Mouse (Mus musculus) gastrocnemius, adult 2 months (tissue): ENCODE results near the gene Cdyl2. TPM values are rescaled to one million over a fixed set of nuclear protein-coding genes. Genes with fewer than 3 reads are reported as not detected.

ENCODE experiments used
- DNase-seq: peaks from one replicate; pipeline ENCODE4 v3.0.0; 2022
- H3K27ac ChIP-seq: fragments of 200-600 bp; 2 replicates; pipeline ENCODE4 v1.8.1; 2022; ENCODE audit warnings: mild to moderate bottlenecking
- H3K4me3 ChIP-seq: fragments of 200-600 bp; 2 replicates; pipeline ENCODE4 v1.8.1; 2022; ENCODE audit warnings: mild to moderate bottlenecking, moderate library complexity
- CTCF ChIP-seq: fragments of 200-600 bp; IDR thresholded peaks from 2 replicates; pipeline ENCODE4 v1.8.1; 2022; ENCODE audit warnings: antibody characterized with exemption, mild to moderate bottlenecking, moderate library complexity
- intact Hi-C: fragments of 180-260 bp; cut with DNase I; formaldehyde crosslinking; loops from one replicate; pipeline ENCODE4 v1.15.1; 2025
- total RNA-seq, 2 experiments: library from RNA; stranded (reverse); gene quantifications; 2 replicates each; pipeline ENCODE4 v1.2.3; 2021

Cdyl2 gene
- total RNA-seq, 2 experiments from 2014 or later = 2.8 to 3.3 TPM

- Histone ChIP-seq H3K27ac (peak overlapping the region; percentile 87), H3K4me3 (no peak overlapping the region)
- DNase-seq = peak; percentile 86
- TF ChIP-seq CTCF = no peak; the same call in 1 of the 2 replicates
- intact Hi-C loops = no loop called here
Measured at GRCm38 (mm10) chr8:116542842-116543241, 189.9 kb downstream of the Cdyl2 start.

GRCm38 (mm10) chr8:116540136-116540535 is 192.7 kb downstream of the Cdyl2 start:
- Histone ChIP-seq H3K27ac (no peak overlapping the region), H3K4me3 (no peak overlapping the region)
- intact Hi-C loops = no loop called here
- no peak for TF ChIP-seq CTCF
- DNase-seq = no peak

GRCm38 (mm10) chr8:116538763-116539162 is 194.0 kb downstream of the Cdyl2 start:
- Histone ChIP-seq H3K4me3 (no peak overlapping the region), H3K27ac (no peak overlapping the region)
- DNase-seq = no peak
- TF ChIP-seq CTCF = no peak
- intact Hi-C loops = no loop called here

- intact Hi-C loops = no loop called here
- no peak overlapping the region for H3K4me3 ChIP-seq
- TF ChIP-seq CTCF = no peak
- H3K27ac ChIP-seq = no peak overlapping the region
- no peak for DNase-seq
Measured at GRCm38 (mm10) chr8:116536786-116537185, 196.0 kb downstream of the Cdyl2 start.

- no peak for DNase-seq
- no peak overlapping the region for H3K27ac ChIP-seq
- TF ChIP-seq CTCF = peak; percentile 26
- no peak overlapping the region for H3K4me3 ChIP-seq
- intact Hi-C loops = no loop called here
Measured at GRCm38 (mm10) chr8:116533081-116533480, 199.7 kb downstream of the Cdyl2 start.

- H3K27ac ChIP-seq = no peak overlapping the region
- no peak for DNase-seq
- intact Hi-C loops = no loop called here
- TF ChIP-seq CTCF = no peak
- H3K4me3 ChIP-seq = no peak overlapping the region
Measured at GRCm38 (mm10) chr8:116528736-116529135, 204.1 kb downstream of the Cdyl2 start.

- intact Hi-C loops = no loop called here
- Histone ChIP-seq H3K4me3 (no peak overlapping the region), H3K27ac (no peak overlapping the region)
- no peak for DNase-seq
- TF ChIP-seq CTCF = no peak
Measured at GRCm38 (mm10) chr8:116524915-116525314, 207.9 kb downstream of the Cdyl2 start.

Other genes with a start within 250 kb of the Cdyl2 start
- not detected for gene Dynlrb2, start 228.0 kb downstream of the Cdyl2 start, total RNA-seq
- 10 to 100 TPM; 23.6 to 30.6 TPM for gene Cmc2, start 188.5 kb upstream of the Cdyl2 start, total RNA-seq
- gene Cenpn, start 188.7 kb upstream of the Cdyl2 start, total RNA-seq = under 1 TPM; 0.43 to 0.50 TPM
- 10 to 100 TPM; 22.5 to 23.1 TPM for gene Atmin, start 210.4 kb upstream of the Cdyl2 start, total RNA-seq
- under 1 TPM; 0.10 to 0.33 TPM for gene 1700030J22Rik, start 246.0 kb upstream of the Cdyl2 start, total RNA-seq